In genomic region chr9:89607321-89607720, GRCm38 (mm10) we compare ENCODE assay signal across 23 mouse cellular contexts. TPM values are rescaled to one million over a fixed set of nuclear protein-coding genes. Genes with fewer than 3 reads are reported as not detected.
"Had no signal": no experiment of that assay in that cellular context is flagged by ENCODE, and none has a peak within 500 bp of the region (broad histone marks: within the 10 kb centered on the region; RNA-seq: fewer than 3 reads in every experiment).

No protein-coding gene starts in this region.

- H3K27me3 ChIP-seq: limb, embryonic 13.5 days; liver, embryonic 13.5 days; midbrain, embryonic 12.5 days; midbrain, embryonic 15.5 days; neural tube, embryonic 13.5 days had no signal

- H3K9me3 ChIP-seq: limb, embryonic 10.5 days; limb, embryonic 13.5 days; midbrain, embryonic 12.5 days; midbrain, embryonic 15.5 days; neural tube, embryonic 13.5 days had no signal

- H3K4me1 ChIP-seq: liver, embryonic 13.5 days had no signal

- H3K4me3 ChIP-seq: layer of hippocampus, adult 2 months; limb, embryonic 10.5 days; limb, embryonic 13.5 days; liver, embryonic 13.5 days; midbrain, embryonic 12.5 days; midbrain, embryonic 15.5 days; myocyte; neural tube, embryonic 13.5 days had no signal

- DNase-seq: kidney, adult 11 months; layer of hippocampus, adult 9-11 months; liver; liver, embryonic 13.5 days; lung, embryonic 14.5 days; retina, postnatal 1 day; thymus, adult 18-20 months; thymus, postnatal 36 days had no signal

- H3K36me3 ChIP-seq: limb, embryonic 10.5 days; limb, embryonic 13.5 days; liver, embryonic 13.5 days; midbrain, embryonic 12.5 days; midbrain, embryonic 15.5 days had no signal

- H3K4me2 ChIP-seq: limb, embryonic 13.5 days; liver, embryonic 13.5 days; lung, embryonic 14.5 days; midbrain, embryonic 12.5 days; midbrain, embryonic 15.5 days; neural tube, embryonic 13.5 days had no signal

- ATAC-seq: lung, postnatal 0 days; midbrain, embryonic 15.5 days had no signal

- H3K27ac ChIP-seq: kidney, postnatal 0 days; layer of hippocampus, adult 2 months; limb, embryonic 10.5 days; limb, embryonic 13.5 days; liver, embryonic 13.5 days; macrophage; midbrain, embryonic 12.5 days; midbrain, embryonic 15.5 days; neural tube, embryonic 13.5 days had no signal

- H3K9ac ChIP-seq: limb, embryonic 13.5 days; liver, embryonic 13.5 days; lung, embryonic 14.5 days; midbrain, embryonic 12.5 days; midbrain, embryonic 15.5 days; neural tube, embryonic 13.5 days had no signal

RNA-seq across cellular contexts. Expression of gene Minar1, which starts 15.6 kb away (rescaled TPM):
- total RNA-seq: megakaryocyte, adult 5-6 weeks; neutrophil, adult 5-6 weeks had no signal
- polyA plus RNA-seq: kidney, postnatal 0 days; large intestine, adult 2 months; liver, embryonic 13.5 days; lung, postnatal 0 days; macrophage; myocyte; small intestine, adult 2 months; testis, adult 2 months had no signal
